Mouse (Mus musculus): ENCODE results near the gene Sptb. TPM values are rescaled to one million over a fixed set of nuclear protein-coding genes. Genes with fewer than 3 reads are reported as not detected.
A peak's percentile ranks its signal among the peaks of the same experiment; 100 is the strongest.

Gene Sptb
- polyA plus RNA-seq, 1 experiment from 2014 or later = 0.90 TPM

GRCm38 (mm10) chr12:76540701-76541221, 169.6 kb downstream of the Sptb start:
- no peak overlapping the region for H3K27ac ChIP-seq (ENCODE audit: low read depth, low read length)
- H3K36me3 ChIP-seq (ENCODE audit: control insufficient read depth, insufficient read depth, low read length) = no peaks in the 10 kb centered on the region
- no peak overlapping the region for H3K4me3 ChIP-seq (ENCODE audit: low read depth, low read length)
- no peaks in the 10 kb centered on the region for H3K4me1 ChIP-seq (ENCODE audit: control insufficient read depth, insufficient read depth, low read length)
- WGBS = 78% methylated on average over 10 of the region's 10 CpGs
- DNase-seq (ENCODE audit: low spot score) (no peak), ATAC-seq (no peak)
- no peak overlapping the region for H3K4me2 ChIP-seq (ENCODE audit: low read length)
- H3K9ac ChIP-seq (ENCODE audit: low read length) = no peak overlapping the region
- 0 out of 2 replicates have a peak, but pooled peaks cover 4% of the 10 kb centered on the region for H3K27me3 ChIP-seq (replicated peaks; ENCODE audit: control insufficient read depth, insufficient read depth, low read length)
- no peaks in the 10 kb centered on the region for H3K9me3 ChIP-seq (replicated peaks; ENCODE audit: control insufficient read depth, low read length)

GRCm38 (mm10) chr12:76540169-76540568, 170.2 kb downstream of the Sptb start:
- ATAC-seq (no peak), DNase-seq (ENCODE audit: low spot score) (no peak)
- no peak overlapping the region for H3K27ac ChIP-seq (ENCODE audit: low read depth, low read length)
- H3K4me2 ChIP-seq (ENCODE audit: low read length) = no peak overlapping the region
- H3K27me3 ChIP-seq (replicated peaks; ENCODE audit: control insufficient read depth, insufficient read depth, low read length) = peaks cover 10% of the 10 kb centered on the region
- no peak overlapping the region for H3K9ac ChIP-seq (ENCODE audit: low read length)
- no peaks in the 10 kb centered on the region for H3K36me3 ChIP-seq (ENCODE audit: control insufficient read depth, insufficient read depth, low read length)
- H3K4me1 ChIP-seq (ENCODE audit: control insufficient read depth, insufficient read depth, low read length) = no peaks in the 10 kb centered on the region
- H3K4me3 ChIP-seq (ENCODE audit: low read depth, low read length) = no peak overlapping the region
- H3K9me3 ChIP-seq (replicated peaks; ENCODE audit: control insufficient read depth, low read length) = no peaks in the 10 kb centered on the region
- WGBS = 84% methylated on average over 3 of the region's 3 CpGs

- Histone ChIP-seq H3K36me3 (ENCODE audit: control insufficient read depth, insufficient read depth, low read length) (no peaks in the 10 kb centered on the region), H3K9ac (ENCODE audit: low read length) (no peak overlapping the region), H3K4me1 (ENCODE audit: control insufficient read depth, insufficient read depth, low read length) (peaks cover 8% of the 10 kb centered on the region), H3K27ac (ENCODE audit: low read depth, low read length) (no peak overlapping the region), H3K27me3 (replicated peaks; ENCODE audit: control insufficient read depth, insufficient read depth, low read length) (peaks cover 35% of the 10 kb centered on the region), H3K4me3 (ENCODE audit: low read depth, low read length) (no peak overlapping the region), H3K4me2 (ENCODE audit: low read length) (no peak overlapping the region), H3K9me3 (replicated peaks; ENCODE audit: control insufficient read depth, low read length) (no peaks in the 10 kb centered on the region)
- no peak for DNase-seq (ENCODE audit: low spot score)
- 95% methylated on average over 8 of the region's 8 CpGs for WGBS
- ATAC-seq = no peak
Measured at GRCm38 (mm10) chr12:76537434-76537833, 172.9 kb downstream of the Sptb start.

GRCm38 (mm10) chr12:76536591-76537153, 173.7 kb downstream of the Sptb start:
- H3K27me3 ChIP-seq (replicated peaks; ENCODE audit: control insufficient read depth, insufficient read depth, low read length) = peaks cover 42% of the 10 kb centered on the region
- no peak overlapping the region for H3K4me3 ChIP-seq (ENCODE audit: low read depth, low read length)
- no peaks in the 10 kb centered on the region for H3K9me3 ChIP-seq (replicated peaks; ENCODE audit: control insufficient read depth, low read length)
- H3K36me3 ChIP-seq (ENCODE audit: control insufficient read depth, insufficient read depth, low read length) = no peaks in the 10 kb centered on the region
- no peak overlapping the region for H3K27ac ChIP-seq (ENCODE audit: low read depth, low read length)
- ATAC-seq (no peak), DNase-seq (ENCODE audit: low spot score) (no peak)
- no peak overlapping the region for H3K9ac ChIP-seq (ENCODE audit: low read length)
- WGBS = 86% methylated on average over 8 of the region's 8 CpGs
- no peak overlapping the region for H3K4me2 ChIP-seq (ENCODE audit: low read length)
- peaks cover 8% of the 10 kb centered on the region for H3K4me1 ChIP-seq (ENCODE audit: control insufficient read depth, insufficient read depth, low read length)

GRCm38 (mm10) chr12:76535471-76535900, 174.9 kb downstream of the Sptb start:
- Histone ChIP-seq H3K4me3 (ENCODE audit: low read depth, low read length) (no peak overlapping the region), H3K4me2 (ENCODE audit: low read length) (no peak overlapping the region), H3K9ac (ENCODE audit: low read length) (no peak overlapping the region), H3K27me3 (replicated peaks; ENCODE audit: control insufficient read depth, insufficient read depth, low read length) (peaks cover 54% of the 10 kb centered on the region), H3K36me3 (ENCODE audit: control insufficient read depth, insufficient read depth, low read length) (no peaks in the 10 kb centered on the region), H3K27ac (ENCODE audit: low read depth, low read length) (no peak overlapping the region), H3K4me1 (ENCODE audit: control insufficient read depth, insufficient read depth, low read length) (peaks cover 8% of the 10 kb centered on the region), H3K9me3 (replicated peaks; ENCODE audit: control insufficient read depth, low read length) (no peaks in the 10 kb centered on the region)
- 68% methylated on average over 9 of the region's 9 CpGs for WGBS
- ATAC-seq = no peak
- no peak for DNase-seq (ENCODE audit: low spot score)

- ATAC-seq (no peak), DNase-seq (ENCODE audit: low spot score) (no peak)
- H3K9me3 ChIP-seq (replicated peaks; ENCODE audit: control insufficient read depth, low read length) = no peaks in the 10 kb centered on the region
- no peak overlapping the region for H3K4me3 ChIP-seq (ENCODE audit: low read depth, low read length)
- H3K9ac ChIP-seq (ENCODE audit: low read length) = no peak overlapping the region
- no peak overlapping the region for H3K27ac ChIP-seq (ENCODE audit: low read depth, low read length)
- peak overlapping the region; percentile 83 for H3K4me2 ChIP-seq (ENCODE audit: low read length)
- H3K27me3 ChIP-seq (replicated peaks; ENCODE audit: control insufficient read depth, insufficient read depth, low read length) = peaks cover 56% of the 10 kb centered on the region
- WGBS = 26% methylated on average over 9 of the region's 9 CpGs
- H3K36me3 ChIP-seq (ENCODE audit: control insufficient read depth, insufficient read depth, low read length) = no peaks in the 10 kb centered on the region
- peaks cover 8% of the 10 kb centered on the region for H3K4me1 ChIP-seq (ENCODE audit: control insufficient read depth, insufficient read depth, low read length)
Measured at GRCm38 (mm10) chr12:76534641-76535283, 175.6 kb downstream of the Sptb start.

- 2% methylated on average over 11 of the region's 11 CpGs for whole genome bisulfite sequencing
- Histone ChIP-seq H3K27me3 (replicated peaks; ENCODE audit: control insufficient read depth, insufficient read depth, low read length) (peaks cover 56% of the 10 kb centered on the region), H3K4me2 (ENCODE audit: low read length) (peak overlapping the region; percentile 83), H3K9me3 (replicated peaks; ENCODE audit: control insufficient read depth, low read length) (no peaks in the 10 kb centered on the region), H3K4me3 (ENCODE audit: low read depth, low read length) (peak overlapping the region; percentile 54), H3K36me3 (ENCODE audit: control insufficient read depth, insufficient read depth, low read length) (no peaks in the 10 kb centered on the region), H3K27ac (ENCODE audit: low read depth, low read length) (no peak overlapping the region), H3K9ac (ENCODE audit: low read length) (peak overlapping the region; percentile 59; the same call in 1 of the 2 replicates), H3K4me1 (ENCODE audit: control insufficient read depth, insufficient read depth, low read length) (peaks cover 8% of the 10 kb centered on the region)
- DNase-seq (ENCODE audit: low spot score) (no peak), ATAC-seq (no peak)
Measured at GRCm38 (mm10) chr12:76534233-76534632, 176.1 kb downstream of the Sptb start.

- peak overlapping the region; percentile 59 for H3K9ac ChIP-seq (ENCODE audit: low read length)
- H3K4me1 ChIP-seq (ENCODE audit: control insufficient read depth, insufficient read depth, low read length) = peaks cover 8% of the 10 kb centered on the region
- peak overlapping the region; percentile 54 for H3K4me3 ChIP-seq (ENCODE audit: low read depth, low read length)
- H3K36me3 ChIP-seq (ENCODE audit: control insufficient read depth, insufficient read depth, low read length) = no peaks in the 10 kb centered on the region
- H3K27me3 ChIP-seq (replicated peaks; ENCODE audit: control insufficient read depth, insufficient read depth, low read length) = peaks cover 56% of the 10 kb centered on the region
- no peak overlapping the region for H3K27ac ChIP-seq (ENCODE audit: low read depth, low read length)
- H3K4me2 ChIP-seq (ENCODE audit: low read length) = peak overlapping the region; percentile 83
- 1% methylated on average over 55 of the region's 74 CpGs for WGBS
- no peaks in the 10 kb centered on the region for H3K9me3 ChIP-seq (replicated peaks; ENCODE audit: control insufficient read depth, low read length)
- ATAC-seq (peak; percentile 86), DNase-seq (ENCODE audit: low spot score) (peak; percentile 68)
Measured at GRCm38 (mm10) chr12:76533377-76534222, 176.7 kb downstream of the Sptb start.

Measured in forebrain, embryonic 14.5 days (tissue).